Mouse (Mus musculus) cerebellum, postnatal 36 days (tissue): ENCODE results near the gene Stab1.

Experiments used
- DNase-seq, 2 experiments: peaks; one replicate each; pipeline ENCODE4 v3.0.0; 2021 to 2022; ENCODE audit warnings: mixed read lengths in 2 of 2

Gene Stab1

DNA sequence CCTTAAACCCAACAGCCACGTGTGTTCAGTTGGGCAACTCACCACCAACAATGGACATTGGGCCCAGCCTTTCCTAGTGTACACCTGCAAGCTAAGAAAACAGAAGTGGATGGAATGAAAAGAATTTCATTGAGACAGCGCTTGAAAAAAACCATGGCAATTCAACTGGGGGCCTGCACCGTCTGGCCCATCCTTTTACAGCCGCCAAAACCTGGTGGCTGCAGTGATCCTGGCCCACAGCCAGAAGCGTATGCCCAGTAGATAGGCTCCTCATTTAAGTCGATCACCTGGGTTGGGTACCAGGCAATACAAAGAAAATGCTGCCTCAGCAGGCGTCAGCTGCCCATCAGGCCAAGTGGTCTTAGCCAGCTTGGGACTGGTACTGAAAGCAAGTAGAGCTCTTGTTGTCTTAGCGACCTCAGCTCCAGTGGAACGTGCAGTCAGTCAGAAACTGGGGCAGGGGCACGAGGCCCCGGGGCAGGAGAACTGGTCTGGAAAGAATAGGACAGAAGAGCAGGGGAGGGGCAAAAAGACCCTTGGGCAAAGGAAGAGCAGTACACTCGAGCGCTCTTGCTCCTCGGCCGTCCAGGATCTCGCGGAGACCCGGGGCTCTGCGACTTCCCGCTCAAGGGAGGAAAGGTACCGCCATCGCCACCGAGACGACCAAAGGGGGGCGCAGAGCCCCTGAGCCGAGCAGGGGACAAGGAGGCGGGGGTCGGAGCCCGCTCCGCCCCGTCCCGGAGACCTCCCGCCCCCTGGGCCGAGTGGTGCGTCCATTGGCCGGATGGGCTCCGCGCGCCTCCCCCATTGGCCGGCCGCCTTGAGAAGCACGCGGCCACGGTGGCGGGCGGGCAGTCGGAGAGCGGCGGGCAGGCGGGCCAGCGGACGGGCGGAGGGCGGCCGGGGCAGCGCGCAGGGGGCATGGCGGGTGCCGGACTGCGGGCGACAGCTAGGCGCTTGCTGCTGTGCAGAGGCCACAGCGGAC is 37.9 kb downstream of the Stab1 start, which contains the start of gene Nt5dc2:
TSS of gene Nt5dc2 (plus strand) at position 818 of the 985 bp plus-strand sequence.
- peak; percentile 53 to 71 for DNase-seq

DNA sequence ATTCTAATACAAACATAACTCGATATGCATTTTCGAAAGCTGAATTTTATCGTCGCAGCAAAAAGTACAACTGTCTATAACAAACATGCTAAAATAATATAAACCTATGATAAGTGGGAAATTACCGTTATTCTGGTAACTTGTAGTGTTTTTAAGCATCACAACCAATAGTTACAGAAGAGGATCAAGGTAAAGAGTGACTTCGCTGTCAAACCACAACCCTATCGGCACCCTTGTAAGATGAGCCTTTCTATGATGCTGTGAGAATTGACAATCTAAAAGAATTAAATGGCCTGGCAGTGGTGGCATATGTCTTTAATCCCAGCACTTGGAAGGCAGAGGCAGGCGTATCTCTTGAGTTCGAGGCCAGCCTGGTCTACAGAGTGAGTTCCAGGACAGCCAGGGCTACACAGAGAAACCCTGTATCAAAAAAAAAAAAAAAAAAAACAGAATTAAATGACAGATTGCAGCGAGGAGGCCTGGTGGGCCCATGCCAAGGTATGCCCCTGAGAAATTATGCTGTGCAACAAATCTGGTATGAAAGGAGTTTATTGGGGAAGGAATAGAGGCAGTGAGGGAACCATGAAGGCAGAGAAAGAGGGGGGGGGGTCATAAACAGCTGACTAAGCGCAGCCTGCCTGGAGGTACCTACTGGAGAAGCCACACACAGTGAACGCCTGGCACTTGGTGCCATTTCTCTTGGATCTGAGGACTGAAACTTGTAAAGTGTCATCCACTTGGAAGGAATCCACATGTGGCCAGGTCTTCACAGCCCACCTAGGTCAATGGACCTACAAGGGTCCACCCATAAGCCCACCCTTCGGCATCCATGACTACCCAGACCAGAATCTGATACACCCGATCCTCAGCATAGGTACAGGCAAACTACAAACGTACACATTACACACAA is 38.9 kb downstream of the Stab1 start:
- DNase-seq: no peak

DNA sequence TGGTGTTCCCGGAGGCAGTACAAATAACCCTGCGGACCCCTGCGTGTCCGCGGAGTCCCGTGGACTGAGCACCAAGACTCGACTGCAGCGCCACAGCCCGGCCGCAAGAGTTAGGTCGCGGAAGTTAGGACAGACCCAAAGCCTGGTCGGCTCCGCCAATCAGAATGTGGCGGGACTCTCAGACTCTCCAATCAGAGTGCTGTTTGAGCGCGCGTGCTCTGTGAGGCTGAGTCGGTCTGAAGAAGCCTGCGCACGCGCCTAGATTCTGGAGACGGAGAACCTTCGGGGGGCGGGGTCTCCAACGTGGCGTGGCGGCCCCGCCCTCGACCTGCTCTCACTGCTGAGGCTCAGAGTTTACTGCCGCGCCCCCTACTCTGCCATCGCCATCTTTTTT is 39.6 kb downstream of the Stab1 start, which contains the start of gene Smim4:
TSS of gene Smim4 (minus strand) at position 131 of the 394 bp plus-strand sequence.
- DNase-seq: peak; percentile 95

- DNase-seq: no peak
Observed at GRCm38 (mm10) chr14:31128101-31128825, 40.2 kb downstream of the Stab1 start.

DNA sequence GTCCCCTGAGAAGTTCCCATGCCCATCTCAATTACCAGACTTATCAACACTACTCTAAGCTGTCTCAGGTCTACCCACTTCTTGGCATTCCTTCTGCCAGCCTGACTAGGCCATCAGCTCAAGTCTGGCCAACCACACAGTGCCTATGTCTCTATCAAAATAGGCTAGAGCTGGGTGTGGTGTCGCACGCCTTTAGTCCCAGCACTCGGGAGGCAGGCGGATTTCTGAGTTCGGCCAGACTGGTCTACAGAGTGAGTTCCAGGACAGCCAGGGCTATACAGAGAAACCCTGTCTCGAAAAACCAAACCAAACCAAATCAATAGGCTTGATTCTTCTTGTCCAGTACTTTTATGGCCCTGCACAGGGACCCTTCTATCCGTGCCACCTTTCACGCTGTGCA is 41.6 kb downstream of the Stab1 start:
- DNase-seq: no peak

GRCm38 (mm10) chr14:31125106-31126075 is 43.0 kb downstream of the Stab1 start:
- DNase-seq: no peak

DNA sequence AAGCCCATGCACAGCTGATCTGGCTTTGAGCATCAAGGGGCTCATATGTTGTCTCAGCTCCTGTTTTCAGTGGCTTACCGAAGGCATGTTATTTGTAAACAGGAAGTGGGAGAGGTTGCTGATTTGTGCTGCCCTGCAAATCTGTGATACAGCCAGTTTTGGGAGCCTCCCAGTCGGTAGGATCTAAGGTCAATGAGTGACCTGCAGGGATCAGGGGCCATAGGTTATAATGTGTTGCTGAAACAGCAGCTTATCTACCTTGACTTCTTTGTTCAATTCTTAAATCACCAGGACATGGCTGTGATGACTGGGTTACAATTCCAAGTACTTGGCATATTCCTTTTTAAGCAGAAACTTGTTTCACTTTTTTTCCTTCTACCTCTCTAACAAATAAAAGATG is 52.9 kb downstream of the Stab1 start:
- DNase-seq: no peak

- DNase-seq: no peak
Observed at GRCm38 (mm10) chr14:31114011-31114410, 54.4 kb downstream of the Stab1 start.

GRCm38 (mm10) chr14:31112187-31112586 is 56.3 kb downstream of the Stab1 start:
- DNase-seq: no peak

DNA sequence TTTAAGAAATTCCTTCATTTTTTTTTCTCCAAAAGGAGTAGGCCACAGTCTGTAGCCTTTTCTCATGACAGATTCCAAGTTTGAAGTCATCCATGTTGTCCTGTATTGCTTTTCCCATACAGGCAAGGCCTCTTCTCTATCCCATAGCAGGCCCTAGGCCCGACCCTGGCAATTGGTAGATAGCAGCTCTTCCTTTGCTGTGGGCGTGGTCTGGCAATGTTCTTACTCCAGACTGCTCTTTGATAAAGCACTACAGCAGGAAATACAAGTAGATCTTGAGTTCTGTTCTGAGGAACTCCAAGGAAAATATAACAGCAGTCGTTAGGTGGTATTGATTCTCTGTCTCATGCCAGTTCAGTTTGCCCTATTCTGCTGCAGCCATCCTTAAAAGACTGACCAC is 57.8 kb downstream of the Stab1 start:
- no peak for DNase-seq

GRCm38 (mm10) chr14:31105156-31105555 is 63.3 kb downstream of the Stab1 start:
- no peak for DNase-seq

GRCm38 (mm10) chr14:31089918-31090317 is 78.5 kb downstream of the Stab1 start:
- DNase-seq: no peak
